Mouse (Mus musculus) small intestine, adult 2 months (tissue): ENCODE data around the gene Zbtb2. TPM values are rescaled to one million over a fixed set of nuclear protein-coding genes. Genes with fewer than 3 reads are reported as not detected.
"Not testable (repeated sequence)": the region's sequence is repeated elsewhere in the genome, so short reads cannot be mapped to it uniquely, and the experiment has no call there.

Experiments used
- H3K27ac ChIP-seq: fragments of 200-500 bp; 2 replicates; pipeline ENCODE4 v1.5.1; 2012; ENCODE audit warnings: low read depth, low read length, control low read depth, inconsistent platforms; ENCODE audit not compliant: insufficient read depth
- H3K27me3 ChIP-seq: fragments of 200-500 bp; 2 replicates; pipeline ENCODE4 v1.6.1; 2012; ENCODE audit warnings: mild to moderate bottlenecking, moderate library complexity, low read length, inconsistent platforms; ENCODE audit not compliant: control insufficient read depth, insufficient read depth
- H3K36me3 ChIP-seq: fragments of 200-500 bp; 2 replicates; pipeline ENCODE4 v1.6.1; 2012; ENCODE audit warnings: mild to moderate bottlenecking, low read length, control low read depth, inconsistent platforms; ENCODE audit not compliant: control insufficient read depth, insufficient read depth
- H3K4me1 ChIP-seq: fragments of 200-500 bp; 2 replicates; pipeline ENCODE4 v1.6.1; 2012; ENCODE audit warnings: low read length, inconsistent platforms, mixed read lengths; ENCODE audit not compliant: control insufficient read depth, insufficient read depth, insufficient read length
- H3K4me3 ChIP-seq: fragments of 200-500 bp; 2 replicates; pipeline ENCODE4 v1.5.1; 2012; ENCODE audit warnings: low read depth, mild to moderate bottlenecking, control low read depth, inconsistent platforms, low read length, moderate library complexity
- CTCF ChIP-seq: fragments of 200-500 bp; IDR thresholded peaks from 2 replicates; pipeline ENCODE4 v1.5.1; 2012; ENCODE audit warnings: low read depth, mild to moderate bottlenecking, control low read depth, inconsistent platforms, low read length, moderate library complexity, mixed read lengths; ENCODE audit not compliant: insufficient replicate concordance, insufficient read length; ENCODE audit errors: extremely low read depth
- POLR2A ChIP-seq: fragments of 200-500 bp; IDR thresholded peaks from 2 replicates; pipeline ENCODE4 v1.6.1; 2012; ENCODE audit warnings: low read depth, mild to moderate bottlenecking, control low read depth, inconsistent platforms, low read length, moderate library complexity
- WGBS: fragments of 180-500 bp; shearing (Covaris S2); methylation state at CpG from one replicate; pipeline ENCODE4 v1.1.7; 2018; 5-methylcytosine and 5-hydroxymethylcytosine counted together
- polyA plus RNA-seq: library from polyadenylated mRNA; depleted of rRNA; stranded (reverse); fragments of >200 nt; gene quantifications from 2 replicates; pipeline ENCODE4 v1.2.3, GENCODE M21; 2012; rRNA removed

Zbtb2 gene
- polyA plus RNA-seq, result 3.4 and 8.1 TPM in 2 replicates

GRCm38 (mm10) chr10:4387701-4388383 lies at the start of gene Zbtb2:
Gene Zbtb2, minus strand, starts transcription at chr10:4388108.
- peak within 1 kb of the TSS; percentile 92 for H3K4me3 ChIP-seq
- H3K4me1 ChIP-seq, result peaks cover 17% of the 10 kb centered on the region; the same call in 1 of the 2 replicates
- H3K27ac ChIP-seq, result peak within 1 kb of the TSS; percentile 95
- TF ChIP-seq CTCF (no peak), POLR2A (no peak)
- no peaks in the 10 kb centered on the region for H3K27me3 ChIP-seq
- 0 out of 2 replicates have a peak, but pooled peaks cover 1% of the 10 kb centered on the region for H3K36me3 ChIP-seq
- 1% methylated on average over 75 of the region's 87 CpGs for WGBS

DNA sequence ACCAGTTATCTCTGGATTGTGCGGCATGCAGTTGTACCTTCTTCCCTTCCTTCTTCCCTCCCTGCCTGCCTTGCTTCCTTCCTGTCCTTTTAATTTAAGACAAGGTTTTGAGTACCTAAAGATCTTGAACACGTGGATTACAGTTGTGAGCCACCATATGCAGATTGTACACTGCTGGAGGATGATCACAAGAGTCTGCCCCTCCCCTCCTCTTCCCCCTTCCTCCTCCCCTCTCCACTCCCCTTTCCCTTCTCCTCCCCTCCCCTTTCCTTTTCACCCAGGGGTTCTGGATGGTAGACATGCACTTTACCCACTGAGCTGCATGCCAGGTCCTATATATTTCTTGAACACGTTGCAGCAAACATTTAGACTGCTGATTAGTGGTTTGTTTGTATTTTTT lies 47.5 kb upstream of the Zbtb2 start:
- TF ChIP-seq CTCF (no peak), POLR2A (no peak)
- WGBS, result 87% methylated on average over 3 of the region's 3 CpGs

DNA sequence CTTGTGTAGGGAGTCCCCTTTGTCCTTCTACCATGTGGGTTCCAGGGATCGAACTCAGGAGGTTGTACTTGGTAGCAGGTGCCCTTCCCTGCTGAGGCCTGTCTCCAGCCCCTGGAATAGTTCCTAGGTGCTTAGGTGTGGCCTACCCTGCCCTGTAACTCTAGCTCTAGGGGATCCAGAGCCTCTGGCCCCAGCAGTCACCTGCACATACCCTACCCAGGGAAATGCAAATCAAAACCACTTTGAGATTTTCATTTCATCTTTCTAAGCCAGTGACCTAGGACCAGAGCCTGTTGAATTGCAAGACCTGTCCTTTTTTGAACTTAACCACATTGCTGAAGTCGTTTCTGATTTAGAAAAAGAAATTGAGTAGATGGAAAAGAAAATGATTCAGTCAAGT lies 46.0 kb upstream of the Zbtb2 start:
- not testable (repeated sequence) for H3K27ac ChIP-seq, H3K4me1 ChIP-seq, H3K27me3 ChIP-seq, H3K4me3 ChIP-seq
- peaks cover 13% of the 10 kb centered on the region for H3K36me3 ChIP-seq
- WGBS, result 72% methylated on average over 2 of the region's 2 CpGs

More for the DNA sequence above, 47.5 kb upstream of the Zbtb2 start:
- H3K4me1 ChIP-seq, result 0 out of 2 replicates have a peak, but pooled peaks cover 1% of the 10 kb centered on the region
- no peaks in the 10 kb centered on the region for H3K27me3 ChIP-seq
- no peak overlapping the region for H3K4me3 ChIP-seq
- no peak overlapping the region for H3K27ac ChIP-seq
- H3K36me3 ChIP-seq, result peaks cover 22% of the 10 kb centered on the region

GRCm38 (mm10) chr10:4432996-4433755 lies 45.3 kb upstream of the Zbtb2 start:
- 0 out of 2 replicates have a peak, but pooled peaks cover 1% of the 10 kb centered on the region for H3K4me1 ChIP-seq

DNA sequence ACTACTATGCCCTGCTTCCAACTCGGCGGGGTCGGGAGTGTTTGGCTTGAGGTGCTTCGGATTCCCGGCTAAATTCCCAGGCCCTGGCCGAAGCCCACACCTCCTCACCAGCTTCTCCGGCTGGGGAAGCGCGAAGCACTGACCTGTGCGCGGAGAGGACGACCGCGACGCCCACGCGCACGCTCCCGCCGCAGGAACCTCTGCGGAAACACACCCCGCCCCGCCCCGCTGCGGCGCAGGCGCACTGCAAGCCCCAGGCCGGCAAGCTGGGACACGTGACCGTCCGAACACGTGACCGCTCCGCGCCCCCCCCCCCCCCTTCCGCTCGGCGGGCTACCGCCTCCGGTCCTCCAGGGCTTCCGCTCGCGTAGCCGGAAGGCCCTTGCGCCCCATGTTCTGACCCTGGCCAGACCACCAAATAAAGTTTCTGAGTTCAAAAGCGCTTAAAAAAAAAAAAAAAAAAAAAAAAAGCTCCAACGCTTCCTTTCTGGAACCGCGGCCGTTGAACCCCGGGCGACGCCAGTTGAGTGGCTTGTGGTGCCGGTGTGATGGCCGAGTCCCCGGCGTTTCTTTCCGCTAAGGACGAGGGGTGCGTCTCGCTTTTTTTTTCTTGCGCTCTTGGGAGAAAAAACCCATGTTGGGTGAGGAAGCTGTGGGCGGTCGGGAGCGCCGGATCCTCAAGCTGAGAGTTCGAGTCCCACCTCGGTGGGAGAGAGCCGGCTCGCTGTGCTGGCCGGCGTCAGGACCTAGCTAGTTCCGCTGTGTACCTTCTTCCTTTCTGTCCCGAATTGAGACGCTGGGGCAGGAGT lies 44.4 kb upstream of the Zbtb2 start, which contains the start of the genes Rmnd1 and Armt1:
Gene Rmnd1, minus strand, starts transcription at position 266 of the 809 bp plus-strand sequence.
Gene Armt1, plus strand, starts transcription at position 345 of the 809 bp plus-strand sequence.
- Histone ChIP-seq H3K27ac (peak within 1 kb of the TSS; percentile 98), H3K36me3 (peaks cover 11% of the 10 kb centered on the region), H3K4me3 (peak within 1 kb of the TSS; percentile 99), H3K4me1 (0 out of 2 replicates have a peak, but pooled peaks cover 1% of the 10 kb centered on the region), H3K27me3 (no peaks in the 10 kb centered on the region)
- TF ChIP-seq CTCF (no peak), POLR2A (peak; percentile 57; the same call in 1 of the 2 replicates)
- WGBS, result under 1% methylated on average over 75 of the region's 75 CpGs

More at GRCm38 (mm10) chr10:4432996-4433755, 45.3 kb upstream of the Zbtb2 start:
- H3K4me3 ChIP-seq, result peak overlapping the region; percentile 99
- 5% methylated on average over 19 of the region's 19 CpGs for WGBS
- peak overlapping the region; percentile 98 for H3K27ac ChIP-seq
- no peaks in the 10 kb centered on the region for H3K27me3 ChIP-seq
- no peak for TF ChIP-seq CTCF
- TF ChIP-seq POLR2A, result no peak
- peaks cover 10% of the 10 kb centered on the region for H3K36me3 ChIP-seq

GRCm38 (mm10) chr10:4431746-4432122 lies 43.8 kb upstream of the Zbtb2 start:
- WGBS, result 8% methylated on average over 5 of the region's 5 CpGs
- Histone ChIP-seq H3K36me3 (peaks cover 10% of the 10 kb centered on the region), H3K27ac (peak overlapping the region; percentile 66), H3K4me1 (0 out of 2 replicates have a peak, but pooled peaks cover 1% of the 10 kb centered on the region), H3K4me3 (peak overlapping the region; percentile 81), H3K27me3 (no peaks in the 10 kb centered on the region)
- TF ChIP-seq POLR2A, result no peak
- no peak for TF ChIP-seq CTCF
